Mouse (Mus musculus): Measurements from ENCODE around the gene Thap7.
"Not testable (repeated sequence)": the region's sequence is repeated elsewhere in the genome, so short reads cannot be mapped to it uniquely, and the experiment has no call there.

Thap7 gene

GRCm38 (mm10) chr16:17532271-17532670 lies 1.3 kb upstream of the Thap7 start:
- DNase-seq (ENCODE audit: low spot score) = no peak

GRCm38 (mm10) chr16:17529981-17530586 lies 852 bp downstream of the Thap7 start:
- DNase-seq (ENCODE audit: low spot score) = no peak

- no peak for DNase-seq (ENCODE audit: low spot score)
Measured at GRCm38 (mm10) chr16:17528276-17528675, 2.7 kb downstream of the Thap7 start.

- no peak for DNase-seq (ENCODE audit: low spot score)
Measured at GRCm38 (mm10) chr16:17527606-17528005, 3.3 kb downstream of the Thap7 start.

GRCm38 (mm10) chr16:17526223-17526622 lies 4.7 kb downstream of the Thap7 start:
- DNase-seq (ENCODE audit: low spot score) = no peak

- DNase-seq (ENCODE audit: low spot score) = no peak
Measured at GRCm38 (mm10) chr16:17525524-17525923, 5.4 kb downstream of the Thap7 start.

- DNase-seq (ENCODE audit: low spot score) = no peak
Measured at GRCm38 (mm10) chr16:17524156-17524555, 6.8 kb downstream of the Thap7 start.

- DNase-seq (ENCODE audit: low spot score) = no peak
Measured at GRCm38 (mm10) chr16:17518910-17519309, 12.0 kb downstream of the Thap7 start.

GRCm38 (mm10) chr16:17511431-17511830 lies 19.5 kb downstream of the Thap7 start:
- no peak for DNase-seq (ENCODE audit: low spot score)

- no peak for DNase-seq (ENCODE audit: low spot score)
Measured at GRCm38 (mm10) chr16:17510686-17511085, 20.2 kb downstream of the Thap7 start.

- no peak for DNase-seq (ENCODE audit: low spot score)
Measured at GRCm38 (mm10) chr16:17510143-17510542, 20.8 kb downstream of the Thap7 start.

- DNase-seq (ENCODE audit: low spot score) = no peak
Measured at GRCm38 (mm10) chr16:17509240-17509597, 21.7 kb downstream of the Thap7 start.

GRCm38 (mm10) chr16:17508546-17509239 lies 22.2 kb downstream of the Thap7 start, which contains the start of gene Lztr1:
Gene Lztr1, plus strand, starts transcription at chr16:17508688.
- peak; percentile 47 for DNase-seq (ENCODE audit: low spot score)

- not testable (repeated sequence) for DNase-seq (ENCODE audit: low spot score)
Measured at GRCm38 (mm10) chr16:17508031-17508430, 22.9 kb downstream of the Thap7 start.

- DNase-seq (ENCODE audit: low spot score) = no peak
Measured at GRCm38 (mm10) chr16:17507018-17507552, 23.9 kb downstream of the Thap7 start.

- no peak for DNase-seq (ENCODE audit: low spot score)
Measured at GRCm38 (mm10) chr16:17502681-17503080, 28.3 kb downstream of the Thap7 start.

- DNase-seq (ENCODE audit: low spot score) = no peak
Measured at GRCm38 (mm10) chr16:17499249-17499883, 31.6 kb downstream of the Thap7 start.

GRCm38 (mm10) chr16:17496499-17497305 lies 34.2 kb downstream of the Thap7 start:
- DNase-seq (ENCODE audit: low spot score) = no peak

GRCm38 (mm10) chr16:17491896-17492561 lies 38.9 kb downstream of the Thap7 start:
- DNase-seq (ENCODE audit: low spot score) = no peak

- no peak for DNase-seq (ENCODE audit: low spot score)
Measured at GRCm38 (mm10) chr16:17491154-17491553, 39.8 kb downstream of the Thap7 start.

- DNase-seq (ENCODE audit: low spot score) = no peak
Measured at GRCm38 (mm10) chr16:17489469-17490111, 41.3 kb downstream of the Thap7 start, which contains the start of gene Aifm3. Gene Aifm3, plus strand, starts transcription at chr16:17489611.

Measured in urinary bladder, postnatal 10 days (tissue).